Mouse (Mus musculus) lung, embryonic 16.5 days (tissue): Measurements from ENCODE around the gene Zdhhc18. TPM values are rescaled to one million over a fixed set of nuclear protein-coding genes. Genes with fewer than 3 reads are reported as not detected.

Experiments used
- ATAC-seq: fragments of 200-750 bp; cut with Nextera tagmentation; 2 replicates; pipeline ENCODE4 v1.8.0; 2017; ENCODE audit warnings: low read depth, mild to moderate bottlenecking, moderate library complexity
- H3K27ac ChIP-seq: fragments of 300-500 bp; sonication (generic); 2 replicates; pipeline ENCODE4 v1.5.1; 2014; ENCODE audit warnings: mild to moderate bottlenecking, control low read depth, low read length
- H3K27me3 ChIP-seq: fragments of 300-500 bp; sonication (generic); 2 replicates; pipeline ENCODE4 v1.6.1; 2014; ENCODE audit warnings: low read depth, low read length, mixed read lengths; ENCODE audit not compliant: control insufficient read depth, insufficient read depth
- H3K36me3 ChIP-seq: fragments of 300-500 bp; sonication (generic); 2 replicates; pipeline ENCODE4 v1.6.1; 2014; ENCODE audit warnings: low read length; ENCODE audit not compliant: control insufficient read depth, insufficient read depth
- H3K4me1 ChIP-seq: fragments of 300-500 bp; sonication (generic); replicated peaks from 2 replicates; pipeline ENCODE4 v1.6.1; 2014; ENCODE audit warnings: low read length, mixed read lengths; ENCODE audit not compliant: control insufficient read depth, insufficient read depth
- H3K4me2 ChIP-seq: fragments of 300-500 bp; sonication (generic); 2 replicates; pipeline ENCODE4 v1.6.1; 2014; ENCODE audit warnings: low read depth, low read length, control low read depth
- H3K4me3 ChIP-seq: fragments of 300-500 bp; sonication (generic); 2 replicates; pipeline ENCODE4 v1.5.1; 2014; ENCODE audit warnings: mild to moderate bottlenecking, low read length, control low read depth
- H3K9ac ChIP-seq: fragments of 300-500 bp; sonication (generic); 2 replicates; pipeline ENCODE4 v1.6.1; 2014; ENCODE audit warnings: low read length, control low read depth
- H3K9me3 ChIP-seq: fragments of 300-500 bp; sonication (generic); 2 replicates; pipeline ENCODE4 v1.6.1; 2016; ENCODE audit warnings: low read length; ENCODE audit not compliant: control insufficient read depth
- WGBS: fragments of 180-500 bp; shearing (Covaris S2); extraction: QIAGEN DNeasy Blood & Tissue Kit; methylation state at CpG from one replicate; pipeline ENCODE4 v1.1.7; 2014; 5-methylcytosine and 5-hydroxymethylcytosine counted together
- polyA plus RNA-seq: library from polyadenylated mRNA; unstranded; fragments of >200 nt; fragmentation: Nextera tagmentation; extraction: Ambion mirVana; gene quantifications from 2 replicates; pipeline ENCODE4 v1.2.1, GENCODE M21; 2015

The Zdhhc18 gene
- polyA plus RNA-seq: 3.1 and 3.3 TPM in 2 replicates

GRCm38 (mm10) chr4:133649989-133650699, at the start of gene Zdhhc18:
Gene Zdhhc18, minus strand, starts transcription at chr4:133650154.
- WGBS: 34% methylated on average over 7 of the region's 7 CpGs
- H3K9me3 ChIP-seq: peaks cover 3% of the 10 kb centered on the region; the same call in 1 of the 2 replicates
- H3K4me2 ChIP-seq: peak within 1 kb of the TSS; percentile 49
- H3K27ac ChIP-seq: peak within 1 kb of the TSS; percentile 69
- H3K36me3 ChIP-seq: no peaks in the 10 kb centered on the region
- peak; percentile 76; the same call in 1 of the 2 replicates for ATAC-seq
- H3K9ac ChIP-seq: peak within 1 kb of the TSS; percentile 53
- no peaks in the 10 kb centered on the region for H3K27me3 ChIP-seq
- no peaks in the 10 kb centered on the region; the same call in 1 of the 2 replicates for H3K4me1 ChIP-seq
- peak within 1 kb of the TSS; percentile 32 for H3K4me3 ChIP-seq

- no peaks in the 10 kb centered on the region for H3K9me3 ChIP-seq
- H3K27ac ChIP-seq: no peak overlapping the region
- peaks cover 50% of the 10 kb centered on the region for H3K36me3 ChIP-seq
- ATAC-seq: no peak
- 75% methylated on average over 3 of the region's 3 CpGs for WGBS
- H3K4me2 ChIP-seq: no peak overlapping the region
- H3K9ac ChIP-seq: no peak overlapping the region
- peaks cover 3% of the 10 kb centered on the region; the same call in 1 of the 2 replicates for H3K4me1 ChIP-seq
- H3K27me3 ChIP-seq: no peaks in the 10 kb centered on the region
- no peak overlapping the region for H3K4me3 ChIP-seq
Observed at GRCm38 (mm10) chr4:133695363-133695762, 45.4 kb upstream of the Zdhhc18 start.

GRCm38 (mm10) chr4:133690252-133690651, 40.3 kb upstream of the Zdhhc18 start:
- no peak overlapping the region for H3K4me2 ChIP-seq
- no peaks in the 10 kb centered on the region for H3K27me3 ChIP-seq
- no peaks in the 10 kb centered on the region for H3K9me3 ChIP-seq
- peak; percentile 37 for ATAC-seq
- peak overlapping the region; percentile 26; the same call in 1 of the 2 replicates for H3K27ac ChIP-seq
- H3K4me1 ChIP-seq: peaks cover 13% of the 10 kb centered on the region
- no peak overlapping the region for H3K4me3 ChIP-seq
- WGBS: 34% methylated on average over 5 of the region's 5 CpGs
- no peak overlapping the region for H3K9ac ChIP-seq
- peaks cover 73% of the 10 kb centered on the region for H3K36me3 ChIP-seq

- Histone ChIP-seq H3K27me3 (no peaks in the 10 kb centered on the region), H3K4me3 (no peak overlapping the region), H3K9me3 (no peaks in the 10 kb centered on the region), H3K4me2 (no peak overlapping the region), H3K27ac (no peak overlapping the region), H3K4me1 (peaks cover 13% of the 10 kb centered on the region), H3K9ac (no peak overlapping the region), H3K36me3 (peaks cover 75% of the 10 kb centered on the region)
- ATAC-seq: peak; percentile 65; the same call in 1 of the 2 replicates
- 29% methylated on average over 7 of the region's 7 CpGs for WGBS
Observed at GRCm38 (mm10) chr4:133688417-133689067, 38.6 kb upstream of the Zdhhc18 start.

- Histone ChIP-seq H3K9me3 (no peaks in the 10 kb centered on the region), H3K36me3 (peaks cover 69% of the 10 kb centered on the region), H3K9ac (no peak overlapping the region), H3K4me3 (no peak overlapping the region), H3K4me1 (peaks cover 13% of the 10 kb centered on the region), H3K27me3 (no peaks in the 10 kb centered on the region), H3K4me2 (no peak overlapping the region), H3K27ac (no peak overlapping the region)
- no peak for ATAC-seq
- 87% methylated on average over 5 of the region's 5 CpGs for WGBS
Observed at GRCm38 (mm10) chr4:133687126-133687525, 37.2 kb upstream of the Zdhhc18 start.

GRCm38 (mm10) chr4:133686512-133686911, 36.6 kb upstream of the Zdhhc18 start:
- Histone ChIP-seq H3K27ac (no peak overlapping the region), H3K36me3 (peaks cover 68% of the 10 kb centered on the region), H3K9ac (no peak overlapping the region), H3K4me3 (no peak overlapping the region), H3K4me1 (peaks cover 13% of the 10 kb centered on the region), H3K9me3 (no peaks in the 10 kb centered on the region), H3K4me2 (no peak overlapping the region), H3K27me3 (no peaks in the 10 kb centered on the region)
- ATAC-seq: no peak
- WGBS: 85% methylated on average over 11 of the region's 11 CpGs

- Histone ChIP-seq H3K27ac (no peak overlapping the region), H3K9ac (no peak overlapping the region), H3K4me3 (no peak overlapping the region), H3K9me3 (no peaks in the 10 kb centered on the region), H3K27me3 (no peaks in the 10 kb centered on the region), H3K36me3 (peaks cover 46% of the 10 kb centered on the region), H3K4me1 (peaks cover 24% of the 10 kb centered on the region), H3K4me2 (no peak overlapping the region)
- ATAC-seq: no peak
- 80% methylated on average over 14 of the region's 14 CpGs for WGBS
Observed at GRCm38 (mm10) chr4:133680206-133680786, 30.3 kb upstream of the Zdhhc18 start.

- H3K4me3 ChIP-seq: no peak overlapping the region
- no peak for ATAC-seq
- WGBS: 70% methylated on average over 7 of the region's 7 CpGs
- no peak overlapping the region for H3K4me2 ChIP-seq
- H3K4me1 ChIP-seq: peaks cover 30% of the 10 kb centered on the region
- no peaks in the 10 kb centered on the region for H3K9me3 ChIP-seq
- H3K9ac ChIP-seq: no peak overlapping the region
- H3K36me3 ChIP-seq: peaks cover 40% of the 10 kb centered on the region
- no peak overlapping the region for H3K27ac ChIP-seq
- no peaks in the 10 kb centered on the region for H3K27me3 ChIP-seq
Observed at GRCm38 (mm10) chr4:133679629-133680028, 29.7 kb upstream of the Zdhhc18 start.

GRCm38 (mm10) chr4:133677266-133677665, 27.3 kb upstream of the Zdhhc18 start:
- Histone ChIP-seq H3K36me3 (peaks cover 24% of the 10 kb centered on the region), H3K4me1 (peaks cover 42% of the 10 kb centered on the region), H3K4me2 (no peak overlapping the region), H3K27me3 (no peaks in the 10 kb centered on the region), H3K9ac (no peak overlapping the region), H3K27ac (no peak overlapping the region), H3K4me3 (no peak overlapping the region), H3K9me3 (no peaks in the 10 kb centered on the region)
- WGBS: 71% methylated on average over 7 of the region's 7 CpGs
- ATAC-seq: no peak
